Comparison of ENCODE assay signal across 9 mouse cellular contexts in genomic region chr16:42340021-42340768, GRCm38 (mm10). TPM values are rescaled to one million over a fixed set of nuclear protein-coding genes. Genes with fewer than 3 reads are reported as not detected.
DNase-seq lines count a peak whose midpoint lies in the region; ATAC-seq lines count a peak whose summit lies in the region.
"Had no signal": no experiment of that assay in that cellular context is flagged by ENCODE, and none has a peak within 500 bp of the region (broad histone marks: within the 10 kb centered on the region; RNA-seq: fewer than 3 reads in every experiment).

Gene Gap43 (minus strand): TSS chr16:42340651.

- H3K36me3 ChIP-seq in heart, embryonic 15.5 days, result no peaks in the 10 kb centered on the region
- no peaks in the 10 kb centered on the region for H3K36me3 ChIP-seq in hindbrain, embryonic 10.5 days
- H3K36me3 ChIP-seq in liver, embryonic 11.5 days (ENCODE audit: control insufficient read depth, insufficient read depth, low read length), result no peaks in the 10 kb centered on the region
- no peaks in the 10 kb centered on the region for H3K36me3 ChIP-seq in stomach, embryonic 16.5 days (ENCODE audit: control insufficient read depth, insufficient read depth, low read length)

- no peaks in the 10 kb centered on the region for H3K27me3 ChIP-seq in heart, embryonic 15.5 days
- H3K27me3 ChIP-seq in hindbrain, embryonic 10.5 days (ENCODE audit: insufficient read depth, poor library complexity, severe bottlenecking), result peaks cover 12% of the 10 kb centered on the region
- H3K27me3 ChIP-seq in liver, embryonic 11.5 days (replicated peaks; ENCODE audit: control insufficient read depth, insufficient read depth, low read length), result 0 out of 2 replicates have a peak, but pooled peaks cover 6% of the 10 kb centered on the region
- no peaks in the 10 kb centered on the region for H3K27me3 ChIP-seq in stomach, embryonic 16.5 days (ENCODE audit: control insufficient read depth, insufficient read depth, low read length)

- H3K4me2 ChIP-seq in heart, embryonic 15.5 days, result peak within 1 kb of the TSS; percentile 86
- peak within 1 kb of the TSS; percentile 56 for H3K4me2 ChIP-seq in liver, embryonic 11.5 days
- peak within 1 kb of the TSS; percentile 60 for H3K4me2 ChIP-seq in stomach, embryonic 16.5 days (ENCODE audit: low read depth, low read length)

- H3K9ac ChIP-seq in heart, embryonic 15.5 days, result peak within 1 kb of the TSS; percentile 41
- H3K9ac ChIP-seq in liver, embryonic 11.5 days (ENCODE audit: low read depth, low read length), result no peak within 1 kb of the TSS
- peak within 1 kb of the TSS; percentile 52; the same call in 1 of the 2 replicates for H3K9ac ChIP-seq in stomach, embryonic 16.5 days (ENCODE audit: low read length)

- WGBS in heart, embryonic 15.5 days, result under 1% methylated on average over 18 of the region's 18 CpGs
- under 1% methylated on average over 18 of the region's 18 CpGs for WGBS in hindbrain, embryonic 10.5 days
- under 1% methylated on average over 18 of the region's 18 CpGs for WGBS in liver, embryonic 11.5 days
- WGBS in stomach, embryonic 16.5 days, result 1% methylated on average over 18 of the region's 18 CpGs

- no peaks in the 10 kb centered on the region for H3K9me3 ChIP-seq in heart, embryonic 15.5 days (replicated peaks)
- no peaks in the 10 kb centered on the region for H3K9me3 ChIP-seq in hindbrain, embryonic 10.5 days
- H3K9me3 ChIP-seq in liver, embryonic 11.5 days (ENCODE audit: control insufficient read depth, low read length), result no peaks in the 10 kb centered on the region
- no peaks in the 10 kb centered on the region for H3K9me3 ChIP-seq in stomach, embryonic 16.5 days (replicated peaks; ENCODE audit: control insufficient read depth, low read length)
- H3K9me3 ChIP-seq: megakaryocyte, embryonic 14.5 days had no signal

- DNase-seq in heart, postnatal 4 days, result no peak
- DNase-seq in cerebellum, postnatal 10 days, result peak; percentile 50 to 59
- peak; percentile 63 for DNase-seq in hindbrain, embryonic 10.5 days (ENCODE audit: low spot score)
- no peak for DNase-seq in liver, embryonic 11.5 days (ENCODE audit: low spot score)
- DNase-seq in ovary, adult 18-20 months (ENCODE audit: low spot score), result no peak
- no peak for DNase-seq in urinary bladder, postnatal 14 days (ENCODE audit: low spot score)

- H3K27ac ChIP-seq in heart, embryonic 15.5 days, result no peak within 1 kb of the TSS
- H3K27ac ChIP-seq in hindbrain, embryonic 10.5 days, result peak within 1 kb of the TSS; percentile 83
- H3K27ac ChIP-seq in liver, embryonic 11.5 days (ENCODE audit: low read depth, low read length), result no peak within 1 kb of the TSS
- H3K27ac ChIP-seq in stomach, embryonic 16.5 days (ENCODE audit: low read length), result no peak within 1 kb of the TSS

- no peak for ATAC-seq in heart, embryonic 15.5 days (replicated peaks; ENCODE audit: insufficient number of reproducible peaks, insufficient read depth, low FRiP score, low read depth)
- no peak for ATAC-seq in liver, embryonic 11.5 days (replicated peaks; ENCODE audit: low FRiP score)
- ATAC-seq in stomach, embryonic 16.5 days (ENCODE audit: insufficient read depth, low FRiP score), result 0 out of 2 replicates have a peak, but pooled peaks have one; percentile 53

- peaks cover 14% of the 10 kb centered on the region for H3K4me1 ChIP-seq in heart, embryonic 15.5 days (replicated peaks)
- peaks cover 60% of the 10 kb centered on the region for H3K4me1 ChIP-seq in hindbrain, embryonic 10.5 days (replicated peaks)
- H3K4me1 ChIP-seq in liver, embryonic 11.5 days (replicated peaks; ENCODE audit: control insufficient read depth, insufficient read depth, low read length), result no peaks in the 10 kb centered on the region
- H3K4me1 ChIP-seq in stomach, embryonic 16.5 days (ENCODE audit: control insufficient read depth, insufficient read depth, low read length), result no peaks in the 10 kb centered on the region

- peak within 1 kb of the TSS; percentile 50 for H3K4me3 ChIP-seq in heart, embryonic 15.5 days
- H3K4me3 ChIP-seq in hindbrain, embryonic 10.5 days, result peak within 1 kb of the TSS; percentile 60
- peak within 1 kb of the TSS; percentile 33 for H3K4me3 ChIP-seq in liver, embryonic 11.5 days (ENCODE audit: low read depth, low read length)
- peak within 1 kb of the TSS; percentile 34 for H3K4me3 ChIP-seq in stomach, embryonic 16.5 days (replicated peaks; ENCODE audit: low read length)
- H3K4me3 ChIP-seq: megakaryocyte, embryonic 14.5 days had no signal

RNA-seq across cellular contexts. Expression of gene Gap43, which starts in this region (rescaled TPM):
- 14.0 and 32.0 TPM in 2 replicates for polyA plus RNA-seq in heart, embryonic 15.5 days (2015; fragmentation: Nextera tagmentation; extraction: Ambion mirVana)
- 1 to 10 TPM; 4.0 to 5.3 TPM for total RNA-seq in heart, postnatal 4 days (2021)
- polyA plus RNA-seq in hindbrain, embryonic 10.5 days (2016; fragmentation: Nextera tagmentation; extraction: Ambion mirVana), result 160 and 277 TPM in 2 replicates
- polyA plus RNA-seq in liver, embryonic 11.5 days (2014; fragmentation: Nextera tagmentation; extraction: Ambion mirVana), result 20.3 and 21.3 TPM in 2 replicates
- polyA plus RNA-seq in stomach, embryonic 16.5 days (2015; fragmentation: Nextera tagmentation; extraction: Ambion mirVana), result 57.3 and 59.3 TPM in 2 replicates

Comparison
In these comparisons a context has a peak if more than half of its experiments do, and no peak if none do; other contexts are left out.
1. DNase-seq: peak in cerebellum, postnatal 10 days (2 of 2) and hindbrain, embryonic 10.5 days (single experiment); none in heart, postnatal 4 days (single experiment), liver, embryonic 11.5 days (single experiment), ovary, adult 18-20 months (single experiment) and urinary bladder, postnatal 14 days (single experiment).
2. Peak in every context shown above with its lines, with median percentiles within 50 percentile points of each other: H3K4me2 ChIP-seq and H3K4me3 ChIP-seq.